ENCODE assay signal across 10 mouse cellular contexts in the genomic region with DNA sequence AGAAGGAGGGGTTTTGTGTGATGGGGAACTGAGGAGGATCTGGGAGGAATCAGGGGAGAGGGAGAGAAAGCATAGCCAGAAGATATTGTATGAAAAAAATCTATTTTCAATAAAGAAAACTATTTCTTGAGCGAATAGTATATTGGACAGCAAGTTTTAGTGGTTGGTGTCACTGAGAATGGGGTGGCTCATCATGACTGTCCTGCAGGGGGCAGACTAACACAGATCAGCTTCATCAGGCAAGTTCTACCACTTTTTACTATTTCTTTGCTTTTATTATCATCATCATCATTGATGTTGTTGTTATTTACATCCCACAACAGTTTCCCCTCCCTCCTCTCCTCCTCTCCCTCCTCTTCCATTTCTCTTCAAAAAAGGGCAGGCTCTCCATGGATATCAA. TPM values are rescaled to one million over a fixed set of nuclear protein-coding genes. Genes with fewer than 3 reads are reported as not detected.
DNase-seq lines count a peak whose midpoint lies in the region; ATAC-seq and TF ChIP-seq lines count a peak whose summit lies in the region.
"Had no signal": no experiment of that assay in that cellular context is flagged by ENCODE, and none has a peak within 500 bp of the region (broad histone marks: within the 10 kb centered on the region; RNA-seq: fewer than 3 reads in every experiment).

No protein-coding gene starts in this region.

- H3K36me3 ChIP-seq in heart, postnatal 0 days (replicated peaks; ENCODE audit: control insufficient read depth, insufficient read depth, low read length): no peaks in the 10 kb centered on the region
- no peaks in the 10 kb centered on the region for H3K36me3 ChIP-seq in heart, embryonic 12.5 days
- no peaks in the 10 kb centered on the region for H3K36me3 ChIP-seq in midbrain, embryonic 11.5 days (ENCODE audit: control insufficient read depth, insufficient read depth, low read length)
- H3K36me3 ChIP-seq: hindbrain, embryonic 15.5 days; midbrain, embryonic 12.5 days had no signal

- no peak for ATAC-seq in heart, postnatal 0 days (ENCODE audit: insufficient read depth, low read depth)
- ATAC-seq in heart, embryonic 12.5 days (ENCODE audit: insufficient number of reproducible peaks, low FRiP score): no peak
- ATAC-seq in inflammation-experienced regulatory T-cells, adult 6 months: peak; percentile 73
- ATAC-seq in midbrain, embryonic 11.5 days (ENCODE audit: low FRiP score): no peak

- H3K27ac ChIP-seq in heart, postnatal 0 days (ENCODE audit: low read depth): no peak overlapping the region
- H3K27ac ChIP-seq in heart, embryonic 12.5 days (ENCODE audit: poor library complexity, severe bottlenecking): no peak overlapping the region
- H3K27ac ChIP-seq in midbrain, embryonic 11.5 days (ENCODE audit: low read depth, low read length): no peak overlapping the region
- H3K27ac ChIP-seq: hindbrain, embryonic 15.5 days; midbrain, embryonic 12.5 days had no signal

- H3K9ac ChIP-seq in heart, postnatal 0 days (replicated peaks; ENCODE audit: low read depth, low read length): no peak overlapping the region
- no peak overlapping the region for H3K9ac ChIP-seq in heart, embryonic 12.5 days
- no peak overlapping the region for H3K9ac ChIP-seq in midbrain, embryonic 11.5 days (ENCODE audit: low read length)
- H3K9ac ChIP-seq: hindbrain, embryonic 15.5 days; midbrain, embryonic 12.5 days had no signal

- peak; percentile 48 for TF ChIP-seq CTCF in heart, postnatal 0 days (IDR thresholded peaks at IDR 0.05; ENCODE audit: low read depth)

- no peak overlapping the region for H3K4me3 ChIP-seq in heart, postnatal 0 days (ENCODE audit: low read depth, low read length)
- H3K4me3 ChIP-seq in heart, embryonic 12.5 days: no peak overlapping the region
- no peak overlapping the region for H3K4me3 ChIP-seq in midbrain, embryonic 11.5 days (ENCODE audit: low read depth, low read length)
- H3K4me3 ChIP-seq: hindbrain, embryonic 15.5 days; midbrain, embryonic 12.5 days had no signal

- H3K4me1 ChIP-seq in heart, postnatal 0 days (ENCODE audit: control insufficient read depth, insufficient read depth): no peaks in the 10 kb centered on the region
- H3K4me1 ChIP-seq in heart, embryonic 12.5 days (replicated peaks): no peaks in the 10 kb centered on the region
- no peaks in the 10 kb centered on the region for H3K4me1 ChIP-seq in midbrain, embryonic 11.5 days (ENCODE audit: control insufficient read depth, insufficient read depth, low read length)
- H3K4me1 ChIP-seq: hindbrain, embryonic 15.5 days; midbrain, embryonic 12.5 days had no signal

- intact Hi-C loops in gastrocnemius, postnatal 36 days (cut with DNase I): loop anchor here (5.0 kb wide), 1 partner anchor 172 kb away; no protein-coding TSS in a partner anchor

- no peak overlapping the region for H3K4me2 ChIP-seq in heart, postnatal 0 days (ENCODE audit: low read depth, low read length)
- no peak overlapping the region for H3K4me2 ChIP-seq in heart, embryonic 12.5 days
- H3K4me2 ChIP-seq in midbrain, embryonic 11.5 days: no peak overlapping the region
- H3K4me2 ChIP-seq: hindbrain, embryonic 15.5 days; midbrain, embryonic 12.5 days had no signal

- no peaks in the 10 kb centered on the region for H3K9me3 ChIP-seq in heart, postnatal 0 days (replicated peaks; ENCODE audit: control insufficient read depth, low read length)
- H3K9me3 ChIP-seq in heart, embryonic 12.5 days (replicated peaks): no peaks in the 10 kb centered on the region
- H3K9me3 ChIP-seq in midbrain, embryonic 11.5 days (ENCODE audit: control insufficient read depth, low read length): no peaks in the 10 kb centered on the region
- H3K9me3 ChIP-seq: hindbrain, embryonic 15.5 days; midbrain, embryonic 12.5 days had no signal

- H3K27me3 ChIP-seq in heart, postnatal 0 days (ENCODE audit: control insufficient read depth, insufficient read depth, low read length): no peaks in the 10 kb centered on the region
- H3K27me3 ChIP-seq in heart, embryonic 12.5 days (replicated peaks): no peaks in the 10 kb centered on the region
- H3K27me3 ChIP-seq in midbrain, embryonic 11.5 days (ENCODE audit: control insufficient read depth, insufficient read depth, low read length): no peaks in the 10 kb centered on the region
- H3K27me3 ChIP-seq: hindbrain, embryonic 15.5 days; midbrain, embryonic 12.5 days had no signal

- 52% methylated on average over 1 of the region's 1 CpGs for WGBS in heart, postnatal 0 days
- 62% methylated on average over 1 of the region's 1 CpGs for WGBS in heart, embryonic 12.5 days
- WGBS in midbrain, embryonic 11.5 days: 71% methylated on average over 1 of the region's 1 CpGs

- TF ChIP-seq EP300 in heart, postnatal 0 days (IDR thresholded peaks at IDR 0.05; ENCODE audit: low read depth): no peak

- no peak for DNase-seq in heart, postnatal 0 days (ENCODE audit: low spot score)
- DNase-seq in 416B (ENCODE audit: low read depth) (peak; percentile 48), NIH3T3 (ENCODE audit: low read depth) (peak; percentile 48)
- peak; percentile 46 for DNase-seq in retina, postnatal 1 day
- no peak for DNase-seq in gastrocnemius, postnatal 36 days
- no peak for DNase-seq in midbrain, embryonic 11.5 days (ENCODE audit: low spot score, missing footprints)

RNA-seq across cellular contexts. Expression of a gene that starts 34.7 kb away (rescaled TPM):
- 11.2 and 20.0 TPM in 2 replicates for total RNA-seq in heart, postnatal 0 days (2014; rRNA removed; ENCODE audit: low replicate concordance)
- polyA plus RNA-seq in heart, postnatal 0 days (2015; fragmentation: Nextera tagmentation; extraction: Ambion mirVana): 17.8 and 18.6 TPM in 2 replicates
- 44.5 and 45.5 TPM in 2 replicates for polyA plus RNA-seq in heart, embryonic 12.5 days (2016; fragmentation: Nextera tagmentation; extraction: Ambion mirVana)
- polyA plus RNA-seq in inflammation-experienced regulatory T-cells, adult 6 months (2017; shearing (Covaris generic)): 10 to 100 TPM; 69.7 to 92.8 (median 81.7) TPM
- total RNA-seq in gastrocnemius, postnatal 36 days (2021): 10 to 100 TPM; 18.5 to 20.9 TPM
- polyA plus RNA-seq in midbrain, embryonic 11.5 days (2014; fragmentation: Nextera tagmentation; extraction: Ambion mirVana): 58.2 and 61.1 TPM in 2 replicates

Comparison
In these comparisons a context has a peak if more than half of its experiments do, and no peak if none do; other contexts are left out.
1. DNase-seq: peak in 416B (single experiment), NIH3T3 (single experiment) and retina, postnatal 1 day (single experiment); none in heart, postnatal 0 days (single experiment), gastrocnemius, postnatal 36 days (0 of 2) and midbrain, embryonic 11.5 days (single experiment).